Mouse (Mus musculus): ENCODE measurements around the gene Blvra. TPM values are rescaled to one million over a fixed set of nuclear protein-coding genes. Genes with fewer than 3 reads are reported as not detected.
"Not testable (repeated sequence)": the region's sequence is repeated elsewhere in the genome, so short reads cannot be mapped to it uniquely, and the experiment has no call there.

Blvra gene
- total and polyA plus RNA-seq, 3 experiments, result 9.0 to 20.0 (median 16.3) TPM

GRCm38 (mm10) chr2:127128926-127129325 lies 58.5 kb downstream of the Blvra start:
- Histone ChIP-seq H3K79me2 (replicated peaks; ENCODE audit: control insufficient read depth, insufficient read depth, low read length) (no peaks in the 10 kb centered on the region; the same call in 1 of the 2 replicates), H3K4me3 (no peak overlapping the region), H3K36me3 (ENCODE audit: control insufficient read depth, insufficient read depth, low read length) (no peaks in the 10 kb centered on the region), H3K9ac (ENCODE audit: low read depth, low read length) (no peak overlapping the region), H3K27ac (no peak overlapping the region), H3K27me3 (ENCODE audit: control insufficient read depth, insufficient read depth, low read length) (no peaks in the 10 kb centered on the region), H3K4me1 (ENCODE audit: control insufficient read depth, insufficient read depth, low read length) (no peaks in the 10 kb centered on the region)
- intact Hi-C loops (cut with DNase I), result no loop called here
- WGBS, result 60% methylated on average over 5 of the region's 5 CpGs
- TF ChIP-seq EP300 (IDR thresholded peaks at IDR 0.05; ENCODE audit: insufficient read depth, low read depth, low read length), result no peak
- TF ChIP-seq CTCF (IDR thresholded peaks at IDR 0.05), result no peak
- no peak for TF ChIP-seq POLR2A (IDR thresholded peaks at IDR 0.05; ENCODE audit: insufficient read depth, low read depth, low read length)
- no peak for DNase-seq

- intact Hi-C loops (cut with DNase I), result loop anchor here (5.0 kb wide), 1 partner anchor 59 kb away; the partner anchor contains the start of gene Blvra
Observed at GRCm38 (mm10) chr2:127131353-127131752, 60.9 kb downstream of the Blvra start.

GRCm38 (mm10) chr2:127133621-127134461 lies 63.4 kb downstream of the Blvra start, which contains the start of gene Ncaph:
Gene Ncaph (minus strand): TSS chr2:127133954.
- DNase-seq, result peak; percentile 94 to 98
- Histone ChIP-seq H3K27me3 (ENCODE audit: control insufficient read depth, insufficient read depth, low read length) (no peaks in the 10 kb centered on the region), H3K4me3 (peak within 1 kb of the TSS; percentile 89), H3K4me1 (ENCODE audit: control insufficient read depth, insufficient read depth, low read length) (peaks cover 10% of the 10 kb centered on the region), H3K79me2 (replicated peaks; ENCODE audit: control insufficient read depth, insufficient read depth, low read length) (no peaks in the 10 kb centered on the region; the same call in 1 of the 2 replicates), H3K36me3 (ENCODE audit: control insufficient read depth, insufficient read depth, low read length) (peaks cover 4% of the 10 kb centered on the region; the same call in 1 of the 2 replicates), H3K27ac (peak within 1 kb of the TSS; percentile 76), H3K9ac (ENCODE audit: low read depth, low read length) (peak within 1 kb of the TSS; percentile 70)
- TF ChIP-seq CTCF (IDR thresholded peaks at IDR 0.05) (peak; percentile 7; the same call in 1 of the 2 replicates), POLR2A (IDR thresholded peaks at IDR 0.05; ENCODE audit: insufficient read depth, low read depth, low read length) (peak; percentile 96), EP300 (IDR thresholded peaks at IDR 0.05; ENCODE audit: insufficient read depth, low read depth, low read length) (no peak)
- WGBS, result 2% methylated on average over 57 of the region's 57 CpGs
- intact Hi-C loops (cut with DNase I), result loop anchor here (5.0 kb wide), 1 partner anchor 62 kb away; the partner anchor contains the start of gene Blvra

More at GRCm38 (mm10) chr2:127131353-127131752, 60.9 kb downstream of the Blvra start:
- no peaks in the 10 kb centered on the region; the same call in 1 of the 2 replicates for H3K79me2 ChIP-seq (replicated peaks; ENCODE audit: control insufficient read depth, insufficient read depth, low read length)
- WGBS, result 63% methylated on average over 8 of the region's 8 CpGs
- no peak overlapping the region for H3K9ac ChIP-seq (ENCODE audit: low read depth, low read length)
- no peaks in the 10 kb centered on the region for H3K27me3 ChIP-seq (ENCODE audit: control insufficient read depth, insufficient read depth, low read length)
- H3K4me1 ChIP-seq (ENCODE audit: control insufficient read depth, insufficient read depth, low read length), result peaks cover under 1% of the 10 kb centered on the region
- DNase-seq, result no peak
- no peaks in the 10 kb centered on the region for H3K36me3 ChIP-seq (ENCODE audit: control insufficient read depth, insufficient read depth, low read length)
- no peak overlapping the region for H3K27ac ChIP-seq
- H3K4me3 ChIP-seq, result no peak overlapping the region
- TF ChIP-seq CTCF (IDR thresholded peaks at IDR 0.05), result no peak
- TF ChIP-seq POLR2A (IDR thresholded peaks at IDR 0.05; ENCODE audit: insufficient read depth, low read depth, low read length), result no peak
- no peak for TF ChIP-seq EP300 (IDR thresholded peaks at IDR 0.05; ENCODE audit: insufficient read depth, low read depth, low read length)

GRCm38 (mm10) chr2:127135255-127135654 lies 64.8 kb downstream of the Blvra start:
- TF ChIP-seq CTCF (IDR thresholded peaks at IDR 0.05), result peak; percentile 32
- 47% methylated on average over 3 of the region's 3 CpGs for WGBS
- H3K27me3 ChIP-seq (ENCODE audit: control insufficient read depth, insufficient read depth, low read length); DNase-seq; H3K4me3 ChIP-seq; H3K36me3 ChIP-seq (ENCODE audit: control insufficient read depth, insufficient read depth, low read length); H3K9ac ChIP-seq (ENCODE audit: low read depth, low read length); intact Hi-C loops (cut with DNase I); H3K27ac ChIP-seq; H3K79me2 ChIP-seq (replicated peaks; ENCODE audit: control insufficient read depth, insufficient read depth, low read length): not testable (repeated sequence)
- peaks cover 10% of the 10 kb centered on the region for H3K4me1 ChIP-seq (ENCODE audit: control insufficient read depth, insufficient read depth, low read length)

- H3K79me2 ChIP-seq (replicated peaks; ENCODE audit: control insufficient read depth, insufficient read depth, low read length), result no peaks in the 10 kb centered on the region; the same call in 1 of the 2 replicates
- peaks cover 8% of the 10 kb centered on the region for H3K36me3 ChIP-seq (ENCODE audit: control insufficient read depth, insufficient read depth, low read length)
- no peaks in the 10 kb centered on the region for H3K27me3 ChIP-seq (ENCODE audit: control insufficient read depth, insufficient read depth, low read length)
- H3K4me1 ChIP-seq (ENCODE audit: control insufficient read depth, insufficient read depth, low read length), result peaks cover 13% of the 10 kb centered on the region
- intact Hi-C loops (cut with DNase I), result no loop called here
- peak; percentile 54 to 70 for DNase-seq
- H3K27ac ChIP-seq, result peak overlapping the region; percentile 79
- H3K9ac ChIP-seq (ENCODE audit: low read depth, low read length), result no peak overlapping the region
- WGBS, result 7% methylated on average over 5 of the region's 5 CpGs
- TF ChIP-seq CTCF (IDR thresholded peaks at IDR 0.05), result no peak
- peak; percentile 43; the same call in 1 of the 2 replicates for TF ChIP-seq POLR2A (IDR thresholded peaks at IDR 0.05; ENCODE audit: insufficient read depth, low read depth, low read length)
- TF ChIP-seq EP300 (IDR thresholded peaks at IDR 0.05; ENCODE audit: insufficient read depth, low read depth, low read length), result peak; percentile 81; the same call in 1 of the 2 replicates
- no peak overlapping the region for H3K4me3 ChIP-seq
Observed at GRCm38 (mm10) chr2:127136979-127137378, 66.5 kb downstream of the Blvra start.
